Mouse (Mus musculus) right cerebral cortex, postnatal 10 days (tissue): ENCODE results near the gene Tnks2.
"Not testable (repeated sequence)": the region's sequence is repeated elsewhere in the genome, so short reads cannot be mapped to it uniquely, and the experiment has no call there.

Source experiments
- DNase-seq, 2 experiments: peaks; one replicate each; pipeline ENCODE4 v3.0.0; 2021; ENCODE audit warnings: low spot score in 2 of 2

Gene Tnks2

GRCm38 (mm10) chr19:36833788-36834531 is at the start of gene Tnks2:
TSS of gene Tnks2 (plus strand) at chr19:36834232.
- peak; percentile 98 for DNase-seq

GRCm38 (mm10) chr19:36789873-36790733 is 43.9 kb upstream of the Tnks2 start:
- DNase-seq = peak; percentile 35 to 42

- DNase-seq = no peak
These were observed 41.4 kb upstream of the Tnks2 start for GRCm38 (mm10) chr19:36792589-36792988.

GRCm38 (mm10) chr19:36793450-36793849 is 40.6 kb upstream of the Tnks2 start:
- no peak for DNase-seq

GRCm38 (mm10) chr19:36794008-36794407 is 40.0 kb upstream of the Tnks2 start:
- no peak for DNase-seq

- no peak for DNase-seq
These were observed 38.8 kb upstream of the Tnks2 start for GRCm38 (mm10) chr19:36795277-36795676.

- no peak for DNase-seq
These were observed 37.1 kb upstream of the Tnks2 start for GRCm38 (mm10) chr19:36796931-36797330.

- no peak for DNase-seq
These were observed 33.7 kb upstream of the Tnks2 start for GRCm38 (mm10) chr19:36800288-36800687.

GRCm38 (mm10) chr19:36801856-36802641 is 32.0 kb upstream of the Tnks2 start:
- no peak for DNase-seq

- no peak for DNase-seq
These were observed 30.6 kb upstream of the Tnks2 start for GRCm38 (mm10) chr19:36803403-36803802.

GRCm38 (mm10) chr19:36806842-36807241 is 27.2 kb upstream of the Tnks2 start:
- DNase-seq = no peak

GRCm38 (mm10) chr19:36808426-36809105 is 25.5 kb upstream of the Tnks2 start:
- no peak for DNase-seq

- peak in 1 of 2 experiments; percentile 43 for DNase-seq
These were observed 24.4 kb upstream of the Tnks2 start for GRCm38 (mm10) chr19:36809476-36810168.

GRCm38 (mm10) chr19:36812011-36812410 is 22.0 kb upstream of the Tnks2 start:
- no peak for DNase-seq

- peak; percentile 56 to 63 for DNase-seq
These were observed 18.4 kb upstream of the Tnks2 start for GRCm38 (mm10) chr19:36815396-36816271.

GRCm38 (mm10) chr19:36818141-36818885 is 15.7 kb upstream of the Tnks2 start:
- no peak for DNase-seq

GRCm38 (mm10) chr19:36819199-36819598 is 14.8 kb upstream of the Tnks2 start:
- no peak for DNase-seq

GRCm38 (mm10) chr19:36820469-36820868 is 13.6 kb upstream of the Tnks2 start:
- no peak for DNase-seq

GRCm38 (mm10) chr19:36821301-36821700 is 12.7 kb upstream of the Tnks2 start:
- not testable (repeated sequence) for DNase-seq
